Mouse (Mus musculus) ES-E14 (cell line): ENCODE results near the gene Rbpj.

ENCODE experiments used
- HCFC1 ChIP-seq: IDR thresholded peaks from 2 replicates; pipeline ENCODE4 v1.6.1; 2012; ENCODE audit warnings: low read length, inconsistent platforms, borderline replicate concordance; ENCODE audit not compliant: insufficient read depth
- ZC3H11A ChIP-seq: IDR thresholded peaks from 2 replicates; pipeline ENCODE4 v1.6.1; 2012; ENCODE audit warnings: low read depth, mild to moderate bottlenecking, inconsistent platforms, low read length, borderline replicate concordance
- ZNF384 ChIP-seq: IDR thresholded peaks from 2 replicates; pipeline ENCODE4 v1.6.1; 2012; ENCODE audit warnings: low read depth, low read length, inconsistent platforms

DNA sequence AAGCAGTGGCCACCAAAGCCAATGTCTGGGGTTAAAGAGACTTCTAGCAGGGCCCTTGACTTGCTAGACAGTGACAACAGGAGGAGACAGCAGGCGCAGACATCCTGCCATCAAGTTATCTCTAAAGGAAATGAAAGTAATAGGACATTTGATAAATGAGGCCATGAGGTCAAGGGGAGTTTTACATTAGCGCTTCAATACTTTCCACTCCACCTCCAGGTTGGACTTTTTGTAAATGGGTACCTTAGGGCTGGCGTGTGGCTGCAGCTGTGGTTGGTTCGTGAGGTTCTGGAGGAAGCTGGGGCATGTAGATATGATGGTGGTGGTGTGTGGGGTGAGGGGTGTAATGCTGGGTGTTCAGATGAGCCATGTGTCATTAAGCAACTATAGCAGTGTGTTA, 44.7 kb upstream of the Rbpj start:
- no peak for TF ChIP-seq ZNF384
- no peak for TF ChIP-seq HCFC1
- TF ChIP-seq ZC3H11A = no peak
